Mouse (Mus musculus): ENCODE results near the gene Ifnar1. TPM values are rescaled to one million over a fixed set of nuclear protein-coding genes. Genes with fewer than 3 reads are reported as not detected.

Ifnar1 gene
- polyA plus RNA-seq, 1 experiment from 2014 or later, result 47.3 TPM

DNA sequence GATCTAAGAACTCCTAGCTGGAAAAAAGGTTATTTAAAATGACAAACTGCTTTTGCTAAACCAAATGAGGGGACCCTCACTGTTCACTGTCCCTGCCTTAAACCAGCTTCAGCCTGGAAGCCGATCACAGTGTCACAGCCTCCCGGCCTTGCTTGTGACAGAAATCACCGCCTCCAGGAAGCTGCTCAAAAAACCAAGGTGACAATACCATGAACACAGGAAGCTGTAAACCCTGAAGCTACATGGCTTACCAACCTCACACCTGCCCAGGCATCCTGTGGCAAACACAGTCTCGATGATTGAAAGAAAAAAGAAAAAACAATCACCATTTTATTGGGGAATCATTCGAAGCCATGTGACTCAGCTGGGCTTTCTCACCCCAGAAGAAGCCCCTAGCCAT, 39.5 kb upstream of the Ifnar1 start:
- WGBS, result 79% methylated on average over 5 of the region's 5 CpGs
- no peak for ATAC-seq (ENCODE audit: low read depth)
- H3K9me3 ChIP-seq (ENCODE audit: control insufficient read depth, low read length), result no peaks in the 10 kb centered on the region

DNA sequence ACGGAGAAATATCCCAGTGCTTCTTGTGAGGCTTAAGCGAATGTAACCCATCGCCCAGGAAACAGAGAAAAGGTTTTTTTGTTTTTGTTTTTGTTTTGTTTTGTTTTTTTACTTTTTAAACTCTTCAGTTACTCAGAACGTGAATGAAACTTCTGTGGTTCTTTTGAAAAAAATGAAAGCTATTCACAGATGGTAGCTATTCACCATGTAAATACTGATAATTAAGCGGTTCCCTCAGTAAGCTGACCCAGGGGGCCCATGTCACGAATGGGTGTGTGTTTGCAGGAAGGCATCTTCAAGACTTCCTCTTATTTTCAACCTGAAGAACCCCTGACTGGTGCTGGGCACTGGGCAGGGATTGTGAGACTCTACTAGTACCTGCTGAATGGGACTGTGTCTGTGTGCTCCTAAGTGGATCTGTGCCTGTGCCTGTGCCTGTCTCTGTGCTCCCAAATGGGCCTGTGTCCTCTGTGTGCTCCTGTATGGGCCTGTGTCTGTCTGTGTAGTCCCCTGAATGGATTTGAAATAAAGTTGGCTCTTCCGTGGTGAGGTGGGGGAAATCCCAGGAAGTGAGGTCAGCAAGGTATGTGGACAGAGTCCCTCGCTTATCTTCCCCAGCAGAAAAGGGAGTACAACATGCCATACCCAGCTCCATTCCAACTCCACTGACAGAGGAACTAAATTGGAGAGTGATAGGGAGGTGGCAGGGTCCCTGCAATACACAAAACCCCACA, 38.1 kb upstream of the Ifnar1 start:
- no peak for DNase-seq (ENCODE audit: low spot score)
- WGBS, result 55% methylated on average over 8 of the region's 8 CpGs
- H3K36me3 ChIP-seq (ENCODE audit: control insufficient read depth, insufficient read depth, low read length), result no peaks in the 10 kb centered on the region
- ATAC-seq (ENCODE audit: low read depth), result no peak
- H3K9ac ChIP-seq (ENCODE audit: low read depth, low read length), result no peak overlapping the region
- H3K27ac ChIP-seq (replicated peaks; ENCODE audit: low read depth, low read length), result peak overlapping the region; percentile 29; the same call in 1 of the 2 replicates
- H3K4me1 ChIP-seq (ENCODE audit: control insufficient read depth, insufficient read depth, low read length), result 0 out of 2 replicates have a peak, but pooled peaks cover 8% of the 10 kb centered on the region
- H3K4me3 ChIP-seq (ENCODE audit: low read depth, low read length), result no peak overlapping the region
- no peaks in the 10 kb centered on the region for H3K27me3 ChIP-seq (replicated peaks; ENCODE audit: control insufficient read depth, insufficient read depth, low read length)
- H3K4me2 ChIP-seq (ENCODE audit: low read depth, low read length), result no peak overlapping the region
- H3K9me3 ChIP-seq (ENCODE audit: control insufficient read depth, low read length), result no peaks in the 10 kb centered on the region

More for the DNA sequence above, 39.5 kb upstream of the Ifnar1 start:
- H3K9ac ChIP-seq (ENCODE audit: low read depth, low read length), result no peak overlapping the region
- DNase-seq (ENCODE audit: low spot score), result no peak
- peaks cover 8% of the 10 kb centered on the region; the same call in 1 of the 2 replicates for H3K4me1 ChIP-seq (ENCODE audit: control insufficient read depth, insufficient read depth, low read length)
- H3K27ac ChIP-seq (replicated peaks; ENCODE audit: low read depth, low read length), result no peak overlapping the region
- no peaks in the 10 kb centered on the region for H3K36me3 ChIP-seq (ENCODE audit: control insufficient read depth, insufficient read depth, low read length)
- no peaks in the 10 kb centered on the region for H3K27me3 ChIP-seq (replicated peaks; ENCODE audit: control insufficient read depth, insufficient read depth, low read length)
- no peak overlapping the region for H3K4me2 ChIP-seq (ENCODE audit: low read depth, low read length)
- H3K4me3 ChIP-seq (ENCODE audit: low read depth, low read length), result no peak overlapping the region

DNA sequence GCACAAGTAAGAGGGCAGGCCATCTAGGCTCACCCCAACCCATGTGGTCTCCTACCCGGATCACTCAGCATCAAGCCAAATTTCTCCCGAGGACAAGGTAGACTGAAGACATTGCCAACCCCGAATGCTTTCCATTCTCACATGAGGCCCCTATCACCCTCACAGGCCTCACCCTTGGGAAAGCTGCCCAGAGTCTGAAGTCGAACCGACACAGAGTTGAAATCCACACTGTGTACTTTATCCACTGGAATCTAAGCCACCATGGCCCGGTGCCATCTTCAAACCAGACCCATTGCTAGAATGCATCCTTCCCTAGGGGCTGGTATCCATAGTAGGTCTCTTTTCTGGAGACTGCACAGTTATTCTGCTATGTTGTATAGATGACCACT, 37.5 kb upstream of the Ifnar1 start:
- H3K4me2 ChIP-seq (ENCODE audit: low read depth, low read length), result no peak overlapping the region
- H3K4me1 ChIP-seq (ENCODE audit: control insufficient read depth, insufficient read depth, low read length), result 0 out of 2 replicates have a peak, but pooled peaks cover 8% of the 10 kb centered on the region
- H3K9ac ChIP-seq (ENCODE audit: low read depth, low read length), result no peak overlapping the region
- no peak overlapping the region for H3K4me3 ChIP-seq (ENCODE audit: low read depth, low read length)
- ATAC-seq (ENCODE audit: low read depth) (peak; percentile 79), DNase-seq (ENCODE audit: low spot score) (peak; percentile 64)
- no peaks in the 10 kb centered on the region for H3K9me3 ChIP-seq (ENCODE audit: control insufficient read depth, low read length)
- 67% methylated on average over 6 of the region's 6 CpGs for WGBS
- H3K27me3 ChIP-seq (replicated peaks; ENCODE audit: control insufficient read depth, insufficient read depth, low read length), result no peaks in the 10 kb centered on the region
- no peak overlapping the region for H3K27ac ChIP-seq (replicated peaks; ENCODE audit: low read depth, low read length)
- H3K36me3 ChIP-seq (ENCODE audit: control insufficient read depth, insufficient read depth, low read length), result no peaks in the 10 kb centered on the region

GRCm38 (mm10) chr16:91448088-91448487, 37.0 kb upstream of the Ifnar1 start:
- Histone ChIP-seq H3K27ac (replicated peaks; ENCODE audit: low read depth, low read length) (no peak overlapping the region), H3K4me1 (ENCODE audit: control insufficient read depth, insufficient read depth, low read length) (0 out of 2 replicates have a peak, but pooled peaks cover 8% of the 10 kb centered on the region), H3K4me3 (ENCODE audit: low read depth, low read length) (no peak overlapping the region), H3K36me3 (ENCODE audit: control insufficient read depth, insufficient read depth, low read length) (no peaks in the 10 kb centered on the region), H3K4me2 (ENCODE audit: low read depth, low read length) (no peak overlapping the region), H3K9me3 (ENCODE audit: control insufficient read depth, low read length) (no peaks in the 10 kb centered on the region), H3K9ac (ENCODE audit: low read depth, low read length) (no peak overlapping the region), H3K27me3 (replicated peaks; ENCODE audit: control insufficient read depth, insufficient read depth, low read length) (no peaks in the 10 kb centered on the region)
- DNase-seq (ENCODE audit: low spot score) (no peak), ATAC-seq (ENCODE audit: low read depth) (no peak)
- WGBS, result 92% methylated on average over 5 of the region's 5 CpGs

GRCm38 (mm10) chr16:91448895-91449294, 36.1 kb upstream of the Ifnar1 start:
- 82% methylated on average over 7 of the region's 7 CpGs for WGBS
- H3K9me3 ChIP-seq (ENCODE audit: control insufficient read depth, low read length), result no peaks in the 10 kb centered on the region
- 0 out of 2 replicates have a peak, but pooled peaks cover 8% of the 10 kb centered on the region for H3K4me1 ChIP-seq (ENCODE audit: control insufficient read depth, insufficient read depth, low read length)
- no peak overlapping the region for H3K27ac ChIP-seq (replicated peaks; ENCODE audit: low read depth, low read length)
- DNase-seq (ENCODE audit: low spot score), result no peak
- H3K27me3 ChIP-seq (replicated peaks; ENCODE audit: control insufficient read depth, insufficient read depth, low read length), result no peaks in the 10 kb centered on the region
- H3K4me3 ChIP-seq (ENCODE audit: low read depth, low read length), result no peak overlapping the region
- no peak overlapping the region for H3K9ac ChIP-seq (ENCODE audit: low read depth, low read length)
- H3K4me2 ChIP-seq (ENCODE audit: low read depth, low read length), result no peak overlapping the region
- no peaks in the 10 kb centered on the region for H3K36me3 ChIP-seq (ENCODE audit: control insufficient read depth, insufficient read depth, low read length)
- ATAC-seq (ENCODE audit: low read depth), result no peak

DNA sequence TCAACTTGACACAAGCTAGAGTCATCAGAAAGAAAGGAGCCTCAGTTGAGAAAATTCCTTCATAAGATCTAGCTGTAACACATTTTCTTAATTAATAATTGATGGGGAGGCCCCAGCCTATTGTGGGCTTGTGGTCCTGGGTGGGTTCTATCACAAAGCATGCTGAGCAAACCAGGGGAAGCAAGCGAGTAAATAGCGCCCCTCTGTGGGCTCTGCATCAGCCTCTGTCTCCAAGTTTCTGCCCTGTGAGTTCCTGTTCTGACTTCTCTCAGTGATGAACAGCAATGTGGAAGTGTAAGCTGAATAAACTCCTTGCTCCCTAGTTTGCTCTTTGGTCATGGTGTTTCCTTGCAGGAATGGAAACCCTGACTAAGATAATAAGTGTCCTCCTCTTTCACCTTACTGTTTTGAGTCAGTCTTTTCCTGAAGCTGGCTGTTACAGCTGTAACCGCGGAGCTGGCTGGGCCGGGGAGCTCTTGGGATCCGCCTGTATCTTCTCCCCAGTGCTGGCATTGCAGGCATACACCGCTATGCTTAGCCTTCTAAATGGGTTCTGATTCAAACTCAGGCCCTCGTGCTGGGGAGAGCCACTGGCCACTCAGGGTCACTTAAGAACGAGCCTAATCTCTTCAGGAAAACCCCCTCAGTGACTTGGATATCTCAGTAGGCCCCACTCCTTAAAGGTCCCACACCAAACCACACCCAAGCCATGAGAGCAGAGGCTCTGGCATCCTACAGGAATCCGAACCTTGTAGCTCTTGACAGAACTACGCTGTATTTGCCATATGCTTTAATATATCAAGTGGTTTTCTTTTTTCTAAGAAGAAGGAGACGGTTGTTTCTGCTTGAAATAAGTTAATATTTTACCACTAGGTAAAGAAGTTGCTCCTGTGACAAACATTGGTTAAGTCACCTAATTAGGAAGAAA, 34.6 kb upstream of the Ifnar1 start:
- ATAC-seq (ENCODE audit: low read depth) (no peak), DNase-seq (ENCODE audit: low spot score) (no peak)
- 0 out of 2 replicates have a peak, but pooled peaks cover 8% of the 10 kb centered on the region for H3K4me1 ChIP-seq (ENCODE audit: control insufficient read depth, insufficient read depth, low read length)
- WGBS, result 84% methylated on average over 12 of the region's 12 CpGs
- no peak overlapping the region for H3K9ac ChIP-seq (ENCODE audit: low read depth, low read length)
- no peaks in the 10 kb centered on the region for H3K36me3 ChIP-seq (ENCODE audit: control insufficient read depth, insufficient read depth, low read length)
- no peak overlapping the region for H3K27ac ChIP-seq (replicated peaks; ENCODE audit: low read depth, low read length)
- H3K27me3 ChIP-seq (replicated peaks; ENCODE audit: control insufficient read depth, insufficient read depth, low read length), result no peaks in the 10 kb centered on the region
- no peaks in the 10 kb centered on the region for H3K9me3 ChIP-seq (ENCODE audit: control insufficient read depth, low read length)
- H3K4me3 ChIP-seq (ENCODE audit: low read depth, low read length), result no peak overlapping the region
- no peak overlapping the region for H3K4me2 ChIP-seq (ENCODE audit: low read depth, low read length)

GRCm38 (mm10) chr16:91451949-91452348, 33.1 kb upstream of the Ifnar1 start:
- no peak for DNase-seq (ENCODE audit: low spot score)
- Histone ChIP-seq H3K9ac (ENCODE audit: low read depth, low read length) (no peak overlapping the region), H3K36me3 (ENCODE audit: control insufficient read depth, insufficient read depth, low read length) (no peaks in the 10 kb centered on the region), H3K9me3 (ENCODE audit: control insufficient read depth, low read length) (no peaks in the 10 kb centered on the region), H3K27me3 (replicated peaks; ENCODE audit: control insufficient read depth, insufficient read depth, low read length) (no peaks in the 10 kb centered on the region), H3K4me3 (ENCODE audit: low read depth, low read length) (no peak overlapping the region), H3K4me1 (ENCODE audit: control insufficient read depth, insufficient read depth, low read length) (0 out of 2 replicates have a peak, but pooled peaks cover 6% of the 10 kb centered on the region), H3K27ac (replicated peaks; ENCODE audit: low read depth, low read length) (no peak overlapping the region; the same call in 1 of the 2 replicates), H3K4me2 (ENCODE audit: low read depth, low read length) (no peak overlapping the region)
- WGBS, result 89% methylated on average over 2 of the region's 2 CpGs
- ATAC-seq (ENCODE audit: low read depth), result no peak

GRCm38 (mm10) chr16:91452363-91452896, 32.6 kb upstream of the Ifnar1 start:
- Histone ChIP-seq H3K36me3 (ENCODE audit: control insufficient read depth, insufficient read depth, low read length) (no peaks in the 10 kb centered on the region), H3K9ac (ENCODE audit: low read depth, low read length) (no peak overlapping the region), H3K27me3 (replicated peaks; ENCODE audit: control insufficient read depth, insufficient read depth, low read length) (no peaks in the 10 kb centered on the region), H3K4me3 (ENCODE audit: low read depth, low read length) (no peak overlapping the region), H3K4me2 (ENCODE audit: low read depth, low read length) (no peak overlapping the region), H3K27ac (replicated peaks; ENCODE audit: low read depth, low read length) (no peak overlapping the region; the same call in 1 of the 2 replicates), H3K4me1 (ENCODE audit: control insufficient read depth, insufficient read depth, low read length) (0 out of 2 replicates have a peak, but pooled peaks cover 1% of the 10 kb centered on the region), H3K9me3 (ENCODE audit: control insufficient read depth, low read length) (no peaks in the 10 kb centered on the region)
- DNase-seq (ENCODE audit: low spot score), result peak; percentile 59
- WGBS, result 42% methylated on average over 6 of the region's 6 CpGs
- peak; percentile 33; the same call in 1 of the 2 replicates for ATAC-seq (ENCODE audit: low read depth)

Data from embryonic facial prominence, embryonic 14.5 days (tissue).